Mouse (Mus musculus) liver, embryonic 15.5 days (tissue): ENCODE results near the gene Gm3646. TPM values are rescaled to one million over a fixed set of nuclear protein-coding genes. Genes with fewer than 3 reads are reported as not detected.

Source experiments
- ATAC-seq: fragments of 200-750 bp; cut with Nextera tagmentation; 2 replicates; pipeline ENCODE4 v1.8.0; 2017; ENCODE audit warnings: moderate number of reproducible peaks, mild to moderate bottlenecking, moderate library complexity; ENCODE audit not compliant: insufficient read depth
- H3K27ac ChIP-seq: fragments of 300-500 bp; sonication (generic); replicated peaks from 2 replicates; pipeline ENCODE4 v1.5.1; 2015; ENCODE audit warnings: mild to moderate bottlenecking, inconsistent platforms
- H3K27me3 ChIP-seq: fragments of 300-500 bp; sonication (generic); 2 replicates; pipeline ENCODE4 v1.6.1; 2015; ENCODE audit warnings: mild to moderate bottlenecking, inconsistent platforms
- H3K36me3 ChIP-seq: fragments of 300-500 bp; sonication (generic); replicated peaks from 2 replicates; pipeline ENCODE4 v1.6.1; 2015; ENCODE audit warnings: moderate library complexity, mild to moderate bottlenecking, inconsistent platforms
- H3K4me1 ChIP-seq: fragments of 300-500 bp; sonication (generic); replicated peaks from 2 replicates; pipeline ENCODE4 v1.6.1; 2015; ENCODE audit warnings: inconsistent platforms
- H3K4me2 ChIP-seq: fragments of 300-500 bp; sonication (generic); 2 replicates; pipeline ENCODE4 v1.6.1; 2015; ENCODE audit warnings: moderate library complexity, mild to moderate bottlenecking, inconsistent platforms
- H3K4me3 ChIP-seq: fragments of 300-500 bp; sonication (generic); replicated peaks from 2 replicates; pipeline ENCODE4 v1.5.1; 2015; ENCODE audit warnings: mild to moderate bottlenecking, inconsistent platforms
- H3K9ac ChIP-seq: fragments of 300-500 bp; sonication (generic); 2 replicates; pipeline ENCODE4 v1.6.1; 2015; ENCODE audit warnings: moderate library complexity, mild to moderate bottlenecking, inconsistent platforms
- H3K9me3 ChIP-seq: fragments of 300-500 bp; sonication (generic); replicated peaks from 2 replicates; pipeline ENCODE4 v1.6.1; 2016; ENCODE audit warnings: inconsistent platforms
- WGBS: fragments of 180-500 bp; shearing (Covaris S2); methylation state at CpG from one replicate; pipeline ENCODE4 v1.1.7; 2015; ENCODE audit warnings: mixed read lengths; ENCODE audit not compliant: insufficient replicate concordance; 5-methylcytosine and 5-hydroxymethylcytosine counted together
- polyA plus RNA-seq: library from polyadenylated mRNA; unstranded; fragments of >200 nt; fragmentation: Nextera tagmentation; extraction: Ambion mirVana; gene quantifications from 2 replicates; pipeline ENCODE4 v1.2.1, GENCODE M21; 2015

The Gm3646 gene
- polyA plus RNA-seq, 1 experiment from 2014 or later: not detected

DNA sequence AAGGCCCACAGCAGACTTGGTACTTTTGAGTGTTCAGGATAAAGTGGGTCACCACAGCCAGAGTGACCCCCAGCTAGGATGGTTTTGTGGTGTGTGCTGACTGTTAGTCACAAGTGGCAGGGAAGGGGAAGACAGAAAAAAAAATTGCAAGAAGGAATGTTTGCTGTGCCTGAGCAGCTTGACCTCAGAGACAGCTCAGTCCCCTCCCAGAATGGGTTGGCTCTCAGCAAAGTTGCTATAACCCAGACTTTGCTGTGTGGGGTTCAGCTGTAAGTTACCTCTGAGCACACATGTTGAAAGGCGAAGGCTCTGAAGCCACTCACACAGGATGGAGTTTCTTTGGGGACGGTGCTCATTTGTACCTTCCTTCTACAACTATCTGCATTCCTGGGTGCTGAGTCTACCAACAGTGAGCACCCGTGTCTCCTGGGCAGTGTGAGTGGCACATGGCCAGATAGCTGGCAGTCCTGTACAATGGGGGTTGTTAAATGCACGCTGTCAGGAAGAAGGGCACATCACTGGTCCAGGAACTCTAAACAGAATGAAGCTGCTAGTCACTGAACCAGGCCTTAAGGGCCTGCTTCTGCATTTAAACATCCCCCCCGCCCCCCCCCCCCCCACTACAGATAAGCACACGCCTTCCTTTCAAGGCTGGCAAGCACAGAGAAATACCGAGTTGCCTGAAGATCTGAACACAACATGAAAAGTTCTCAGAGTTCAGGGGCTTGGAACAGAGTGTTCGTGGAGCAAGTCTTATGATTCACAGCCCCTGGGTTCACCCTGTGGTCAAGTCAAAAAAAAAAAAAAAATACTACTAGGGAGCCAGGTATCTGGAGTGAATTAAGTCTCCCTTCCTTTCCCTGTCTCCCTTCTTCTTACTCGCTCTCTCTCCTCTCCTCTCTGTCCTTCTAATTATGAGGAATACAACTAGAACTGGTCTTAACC is 45.6 kb downstream of the Gm3646 start:
- Histone ChIP-seq H3K9me3 (no peaks in the 10 kb centered on the region), H3K27me3 (peaks cover 10% of the 10 kb centered on the region), H3K36me3 (no peaks in the 10 kb centered on the region), H3K4me1 (peaks cover 23% of the 10 kb centered on the region), H3K4me3 (no peak overlapping the region), H3K27ac (no peak overlapping the region), H3K9ac (no peak overlapping the region), H3K4me2 (no peak overlapping the region)
- 29% methylated on average over 9 of the region's 9 CpGs for WGBS
- ATAC-seq: no peak

DNA sequence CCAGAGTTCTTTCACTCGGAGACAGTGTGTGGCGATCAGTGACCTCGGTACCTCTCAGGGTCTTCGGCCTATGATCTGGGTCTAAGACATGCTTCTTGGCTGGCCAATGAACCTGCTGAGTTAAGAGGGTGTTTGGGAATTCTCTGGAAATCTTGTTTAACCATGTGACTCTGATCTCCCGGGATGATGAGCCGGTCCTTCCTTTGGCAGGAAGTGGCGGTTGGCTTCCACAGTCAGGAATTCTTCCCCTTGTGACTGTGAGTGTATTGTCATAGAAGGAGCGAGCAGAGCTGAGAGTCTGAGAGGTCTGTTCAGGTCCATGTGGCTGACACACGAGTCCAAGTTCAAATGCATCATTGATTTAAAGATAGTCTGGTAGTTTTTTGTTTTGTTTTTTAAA is 46.9 kb downstream of the Gm3646 start:
- ATAC-seq: no peak

DNA sequence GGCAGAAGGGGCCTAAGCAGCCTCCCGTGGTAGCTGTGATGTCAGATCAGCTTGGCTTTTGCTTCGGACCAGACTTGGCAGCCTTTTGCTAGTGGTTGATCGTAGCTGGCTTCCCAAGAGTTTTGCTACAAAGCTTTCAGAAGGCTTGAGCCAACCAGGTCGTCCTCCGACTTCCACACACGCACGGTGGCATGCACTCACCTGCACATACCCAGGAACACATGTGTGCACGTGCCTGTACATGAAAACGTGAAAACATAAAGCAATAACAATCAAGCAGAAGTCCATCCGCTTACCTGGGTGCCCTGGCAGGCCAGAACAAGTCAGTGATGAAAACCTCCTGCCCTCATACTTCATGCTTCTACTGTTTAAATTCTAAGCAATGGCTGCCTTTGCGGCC is 48.2 kb downstream of the Gm3646 start:
- WGBS: 61% methylated on average over 11 of the region's 11 CpGs
- Histone ChIP-seq H3K9ac (no peak overlapping the region), H3K4me1 (peaks cover 27% of the 10 kb centered on the region), H3K27me3 (peaks cover 5% of the 10 kb centered on the region), H3K27ac (no peak overlapping the region), H3K9me3 (no peaks in the 10 kb centered on the region), H3K4me2 (no peak overlapping the region), H3K4me3 (no peak overlapping the region), H3K36me3 (no peaks in the 10 kb centered on the region)
- ATAC-seq: no peak

More for the DNA sequence above, 46.9 kb downstream of the Gm3646 start:
- Histone ChIP-seq H3K9ac (no peak overlapping the region), H3K36me3 (no peaks in the 10 kb centered on the region), H3K4me3 (no peak overlapping the region), H3K4me2 (no peak overlapping the region), H3K4me1 (peaks cover 31% of the 10 kb centered on the region), H3K27ac (no peak overlapping the region), H3K27me3 (peaks cover 10% of the 10 kb centered on the region), H3K9me3 (no peaks in the 10 kb centered on the region)
- whole genome bisulfite sequencing: 61% methylated on average over 9 of the region's 9 CpGs

DNA sequence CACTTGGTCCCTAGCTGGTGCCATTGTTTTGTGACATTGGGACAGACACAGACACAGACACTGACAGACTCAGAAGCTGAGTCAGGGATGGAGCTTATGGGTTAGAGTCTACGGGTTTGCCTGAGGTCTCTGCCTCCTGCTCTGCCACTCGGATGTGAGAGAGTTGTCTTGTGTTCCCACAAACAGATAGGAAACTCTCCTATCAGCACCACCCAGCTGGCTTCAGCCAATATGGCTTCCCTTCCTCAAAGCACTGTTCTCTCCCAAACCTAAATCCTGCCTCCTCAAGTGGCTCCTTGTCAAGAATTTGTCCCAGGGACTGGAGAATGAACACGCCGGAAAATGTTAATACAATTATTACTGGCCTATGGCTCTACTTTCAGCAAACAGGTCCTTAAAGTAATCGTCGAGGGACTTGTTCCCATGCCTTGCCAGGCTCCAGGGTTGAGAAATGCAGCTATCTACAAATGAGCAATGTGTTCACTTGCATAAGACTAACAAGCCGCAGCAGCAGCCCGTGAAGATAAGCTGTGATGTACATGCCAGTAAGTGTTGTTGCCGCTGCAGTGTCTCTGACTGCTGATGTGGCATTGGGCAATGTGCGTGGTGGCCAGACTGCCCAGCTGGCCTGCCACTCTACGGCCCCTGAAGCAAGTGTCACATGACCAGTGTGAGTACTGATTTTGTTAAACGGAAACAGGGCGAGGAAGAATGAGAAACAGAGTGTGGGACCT is 50.7 kb downstream of the Gm3646 start:
- Histone ChIP-seq H3K36me3 (no peaks in the 10 kb centered on the region), H3K4me2 (peak overlapping the region; percentile 15; the same call in 1 of the 2 replicates), H3K4me3 (no peak overlapping the region), H3K9me3 (no peaks in the 10 kb centered on the region), H3K27me3 (no peaks in the 10 kb centered on the region), H3K4me1 (peaks cover 20% of the 10 kb centered on the region), H3K9ac (no peak overlapping the region), H3K27ac (0 out of 2 replicates have a peak overlapping the region, but pooled peaks have one; percentile 33)
- ATAC-seq: peak; percentile 75
- 25% methylated on average over 13 of the region's 13 CpGs for WGBS

Other genes starting within 250 kb of the Gm3646 start
- gene Rnf149, start 227.9 kb downstream of the Gm3646 start, polyA plus RNA-seq: 16.0 and 18.8 TPM in 2 replicates
- gene Creg2, start 153.9 kb downstream of the Gm3646 start, polyA plus RNA-seq: not detected in 2 replicates
- gene Rfx8, start 84.3 kb downstream of the Gm3646 start, polyA plus RNA-seq: 0.09 and 0.10 TPM in 2 replicates
- gene Map4k4, start 95.6 kb upstream of the Gm3646 start, polyA plus RNA-seq: 3.5 and 4.4 TPM in 2 replicates